Mouse (Mus musculus): ENCODE data around the gene Zfp882.
"Not testable (repeated sequence)": the region's sequence is repeated elsewhere in the genome, so short reads cannot be mapped to it uniquely, and the experiment has no call there.

The Zfp882 gene

DNA sequence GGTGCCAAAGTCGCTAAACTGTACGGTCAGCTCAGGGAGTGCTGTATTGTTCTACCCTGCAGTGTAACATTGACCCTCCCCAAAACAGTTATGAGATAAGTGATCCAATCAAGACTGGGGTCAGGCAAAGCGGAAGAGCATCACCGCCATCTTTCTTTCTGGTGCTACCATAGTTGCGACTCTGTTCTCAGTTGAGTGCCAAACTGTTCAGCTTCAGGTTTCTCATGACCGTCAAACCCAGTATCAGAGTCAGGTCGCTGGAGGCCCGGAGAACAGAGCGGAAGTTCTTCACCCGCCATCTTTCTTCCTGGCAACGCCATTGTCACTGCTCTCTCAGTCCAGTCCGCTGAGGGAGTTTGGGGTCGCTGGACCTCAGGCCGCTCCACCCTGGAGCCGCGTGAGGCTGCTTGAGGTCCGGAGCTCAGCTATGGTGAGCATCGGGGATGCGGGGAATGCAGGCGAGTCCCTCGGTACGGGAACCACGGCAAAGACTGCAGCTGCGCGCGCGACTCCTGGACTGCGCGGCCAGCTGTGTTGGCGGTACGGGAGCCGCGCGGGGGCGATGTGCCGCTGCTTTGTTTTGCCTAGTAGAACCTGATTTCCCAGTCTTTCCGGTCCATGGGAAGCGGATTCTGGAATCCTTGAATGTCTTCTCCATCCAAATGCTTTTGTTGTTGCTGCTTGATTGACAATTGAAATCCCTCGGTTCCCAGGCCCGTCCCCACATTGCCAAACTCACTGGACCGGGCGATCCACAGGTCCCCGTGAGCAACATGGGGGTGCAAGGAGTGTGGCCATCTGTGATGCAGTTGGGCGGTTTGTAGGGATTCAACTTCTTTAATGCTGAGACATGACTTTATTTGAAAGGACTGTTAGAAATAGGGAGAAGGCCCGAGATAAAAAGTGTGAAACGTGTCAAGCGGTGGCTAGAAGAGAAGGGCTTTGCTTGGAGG is at the start of gene Zfp882, which contains the start of gene Zfp617:
Zfp882 (plus strand) TSS at position 300 of the 953 bp plus-strand sequence.
Zfp617 (plus strand) TSS at position 327 of the 953 bp plus-strand sequence.
- DNase-seq (ENCODE audit: low read depth), result peak; percentile 58

DNA sequence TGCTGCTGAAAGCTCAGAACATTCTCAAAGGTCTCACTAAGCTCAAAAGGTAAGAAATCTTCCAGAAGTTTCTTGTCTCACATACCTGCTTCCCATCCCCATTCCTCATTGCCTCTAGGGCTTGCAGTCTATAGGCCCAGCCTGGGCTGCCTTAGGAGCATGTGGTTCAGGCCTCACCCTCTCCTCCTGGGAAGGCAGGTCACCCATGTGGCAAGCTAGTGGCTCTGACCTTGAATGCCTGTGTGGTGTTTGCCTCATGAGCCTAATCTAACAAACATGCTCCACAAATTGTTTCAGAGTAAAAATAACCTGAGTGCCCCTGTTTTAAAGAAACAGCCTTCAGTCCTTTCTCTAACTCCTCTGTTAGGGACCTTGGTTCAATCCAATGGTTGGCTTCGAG is 46.9 kb upstream of the Zfp882 start:
- DNase-seq (ENCODE audit: low read depth), result not testable (repeated sequence)

DNA sequence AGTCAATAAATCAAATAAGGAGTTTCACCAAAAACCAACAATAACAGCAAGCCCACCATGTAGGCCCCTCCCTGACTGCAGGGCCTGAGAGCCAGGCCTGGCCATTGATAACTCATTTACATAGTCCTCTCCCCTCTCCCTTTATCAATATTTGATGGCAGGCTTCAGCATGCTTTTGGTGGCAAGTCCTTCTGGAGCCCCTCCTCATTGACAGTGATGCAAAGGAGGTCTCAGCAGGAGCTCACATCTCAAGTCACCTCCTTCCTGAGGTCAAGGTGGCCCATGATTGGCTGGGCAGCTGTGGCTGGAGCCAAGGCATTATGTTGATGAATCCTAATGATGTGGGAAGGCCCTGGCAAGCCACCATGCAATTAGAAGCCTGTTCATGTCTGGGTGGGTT is 46.4 kb upstream of the Zfp882 start:
- not testable (repeated sequence) for DNase-seq (ENCODE audit: low read depth)

DNA sequence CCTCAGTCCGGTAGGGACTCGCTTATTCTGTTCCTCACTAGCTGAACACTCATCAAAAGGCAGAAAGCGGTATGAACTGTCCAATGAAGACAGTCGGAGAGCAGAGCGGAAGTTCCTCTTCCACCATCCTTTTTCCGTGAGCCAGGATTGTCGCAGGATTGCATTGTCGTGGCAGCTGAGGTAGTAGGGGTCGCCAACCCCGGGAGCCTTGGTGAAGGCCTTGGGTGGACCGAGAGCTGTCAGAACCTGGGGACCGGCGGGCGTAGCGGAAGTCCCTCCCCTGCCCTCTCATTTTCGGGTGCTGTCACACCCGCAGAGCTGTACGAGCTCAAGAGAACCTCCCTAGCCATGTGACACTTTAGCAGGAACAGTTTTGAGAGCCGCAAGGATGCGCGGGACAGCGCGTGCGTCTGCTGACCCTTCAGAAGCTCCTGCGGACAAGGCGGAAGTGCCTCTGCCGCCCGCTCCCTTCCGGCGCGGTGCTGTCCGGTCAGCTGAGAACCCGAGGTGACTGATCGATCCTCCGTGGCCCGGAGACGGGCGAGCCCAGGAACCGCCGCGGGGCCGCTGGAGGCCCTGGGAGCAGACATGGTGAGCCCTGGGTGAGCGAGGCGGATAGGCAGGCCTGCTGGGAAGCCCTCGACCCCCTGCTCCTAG is 26.7 kb upstream of the Zfp882 start, which contains the start of gene Zfp709:
Zfp709 (plus strand) TSS at position 402 of the 657 bp plus-strand sequence.
- DNase-seq (ENCODE audit: low read depth), result peak; percentile 35

DNA sequence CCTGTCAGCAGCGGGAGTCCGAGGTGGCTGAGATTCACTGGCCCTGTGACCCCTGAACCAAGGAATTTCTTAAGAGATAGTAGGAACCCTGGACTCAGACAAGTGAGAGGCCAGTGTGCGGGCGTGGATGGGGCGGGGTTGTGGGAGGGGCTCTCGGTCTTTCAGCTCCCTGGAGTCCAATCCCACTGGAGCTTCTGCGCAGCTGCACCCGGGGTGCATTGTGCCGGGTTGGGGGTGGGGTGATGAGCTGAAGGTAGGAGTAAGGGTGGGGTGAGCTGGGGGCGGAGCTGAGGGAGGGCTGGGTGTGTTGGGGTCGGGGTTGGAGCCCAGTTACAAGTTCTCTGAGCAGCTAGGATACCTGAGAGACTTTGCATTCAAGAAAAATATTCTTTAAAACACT is 7.7 kb upstream of the Zfp882 start:
- not testable (repeated sequence) for DNase-seq (ENCODE audit: low read depth)

DNA sequence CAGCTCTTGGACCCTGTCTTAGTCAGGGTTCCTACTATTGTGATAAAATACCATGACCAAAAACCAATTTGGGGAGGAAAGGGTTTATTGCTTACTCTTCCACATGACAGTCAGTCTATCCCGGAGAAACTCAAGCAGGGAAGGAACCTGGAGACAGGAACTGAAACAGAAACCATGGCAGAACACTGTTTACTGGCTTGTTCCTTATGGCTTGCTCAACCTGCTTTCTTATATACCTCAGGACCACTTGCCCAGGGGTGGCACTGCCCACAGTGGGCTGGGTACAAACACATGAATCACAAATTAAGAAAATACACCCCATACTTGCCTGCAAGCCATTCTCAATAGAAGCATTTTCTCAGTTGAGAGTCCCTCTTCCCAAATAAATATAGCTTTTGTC is 5.3 kb upstream of the Zfp882 start:
- not testable (repeated sequence) for DNase-seq (ENCODE audit: low read depth)

DNA sequence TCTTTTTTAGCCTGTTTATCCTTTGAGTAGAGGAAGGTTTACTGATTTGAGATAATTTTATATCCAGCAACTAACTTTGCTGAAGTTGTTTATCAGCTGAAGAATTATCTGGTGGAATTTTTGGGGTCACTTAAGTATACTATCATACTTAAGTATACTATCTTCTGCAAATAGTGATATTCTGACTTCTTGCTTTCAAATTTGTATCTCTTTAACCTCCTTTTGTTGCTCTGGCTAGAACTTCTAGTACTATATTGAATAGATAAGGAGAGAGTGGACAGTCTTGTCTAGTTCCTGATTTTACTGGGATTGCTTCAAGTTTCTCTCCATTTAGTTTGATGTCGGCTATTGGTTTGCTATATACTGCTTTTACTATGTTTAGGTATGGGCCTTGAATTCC is 1.6 kb upstream of the Zfp882 start:
- no peak for DNase-seq (ENCODE audit: low read depth)

DNA sequence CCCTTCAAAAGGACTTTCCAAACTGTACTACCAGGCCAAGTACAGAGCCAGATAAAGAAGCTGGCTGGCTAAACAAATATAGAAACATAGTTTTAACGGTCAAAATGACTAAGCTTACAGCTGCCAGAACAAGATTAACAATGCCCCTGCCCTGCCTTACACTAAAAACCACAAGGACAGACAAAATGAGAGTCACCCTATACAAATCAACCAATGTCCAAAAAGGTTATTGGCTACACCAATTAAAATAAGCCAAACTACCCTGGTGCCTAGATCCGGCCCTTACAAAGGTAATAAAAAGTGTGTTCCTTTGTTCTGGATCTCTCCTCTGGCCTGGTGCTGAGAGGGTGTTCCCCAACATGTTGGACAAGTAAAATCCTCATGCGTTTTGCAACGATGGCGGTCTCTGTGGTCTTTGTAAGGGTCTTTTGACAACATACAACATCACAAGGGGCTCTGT is 580 bp upstream of the Zfp882 start:
- no peak for DNase-seq (ENCODE audit: low read depth)

DNA sequence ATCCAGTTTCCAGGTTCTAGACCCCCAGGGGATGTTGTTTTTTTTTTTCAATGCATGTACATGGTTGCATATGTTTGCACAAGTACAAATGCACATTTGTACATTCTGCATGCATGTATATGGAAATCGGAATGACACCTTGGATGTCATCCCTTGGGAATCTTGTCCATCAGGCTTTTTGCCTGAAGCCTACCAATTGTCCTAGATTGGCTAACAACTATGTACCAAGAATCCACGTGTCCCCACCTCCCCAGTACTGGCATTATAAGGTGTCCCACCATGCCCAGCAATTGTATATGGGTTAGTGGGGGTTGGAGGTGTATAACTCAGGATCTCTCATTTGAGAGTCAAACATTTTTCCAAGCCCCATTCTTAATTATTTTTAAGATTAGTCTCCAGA is 3.9 kb downstream of the Zfp882 start:
- no peak for DNase-seq (ENCODE audit: low read depth)

DNA sequence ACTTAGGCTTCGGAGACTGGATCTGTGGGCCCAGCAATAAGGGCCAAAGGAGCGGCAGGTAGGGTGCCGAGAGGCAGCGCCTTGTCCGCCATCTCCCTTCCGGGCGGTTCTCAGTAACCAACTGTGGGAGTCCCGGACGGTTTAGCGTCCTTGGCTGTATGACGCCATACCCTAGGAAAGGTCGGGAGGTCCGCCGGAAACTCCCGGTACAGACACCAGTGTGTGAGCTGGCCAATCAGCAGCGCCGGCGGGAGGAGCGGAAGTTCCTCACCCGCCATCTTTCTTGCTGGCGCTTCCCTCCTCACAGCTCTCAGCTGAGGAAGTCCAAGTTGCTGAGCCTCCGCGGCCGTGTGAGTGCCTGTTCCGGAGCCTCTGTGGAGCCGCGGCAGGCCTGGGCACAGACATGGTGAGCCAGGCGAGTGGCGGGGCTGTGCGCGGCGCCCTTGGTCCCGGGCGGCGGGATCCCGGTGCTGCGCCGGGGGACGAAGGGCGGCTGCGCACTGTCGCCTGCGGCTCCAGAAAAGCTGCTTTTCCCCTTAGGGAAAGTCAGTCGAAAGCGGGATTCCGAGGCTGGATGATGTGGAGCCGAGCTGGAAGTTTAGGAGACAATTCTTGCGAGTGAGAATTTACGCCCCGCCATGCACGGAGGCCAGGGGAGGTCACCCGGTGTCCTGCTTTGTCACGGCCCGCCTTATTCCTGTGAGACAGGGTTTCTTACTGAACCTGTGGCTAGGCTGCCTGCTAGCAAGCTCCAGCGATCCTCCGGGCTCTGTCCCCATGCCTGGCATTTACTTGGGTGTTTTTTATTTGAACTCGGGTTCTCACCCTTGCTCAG is 14.4 kb downstream of the Zfp882 start:
- peak; percentile 86 for DNase-seq (ENCODE audit: low read depth)

DNA sequence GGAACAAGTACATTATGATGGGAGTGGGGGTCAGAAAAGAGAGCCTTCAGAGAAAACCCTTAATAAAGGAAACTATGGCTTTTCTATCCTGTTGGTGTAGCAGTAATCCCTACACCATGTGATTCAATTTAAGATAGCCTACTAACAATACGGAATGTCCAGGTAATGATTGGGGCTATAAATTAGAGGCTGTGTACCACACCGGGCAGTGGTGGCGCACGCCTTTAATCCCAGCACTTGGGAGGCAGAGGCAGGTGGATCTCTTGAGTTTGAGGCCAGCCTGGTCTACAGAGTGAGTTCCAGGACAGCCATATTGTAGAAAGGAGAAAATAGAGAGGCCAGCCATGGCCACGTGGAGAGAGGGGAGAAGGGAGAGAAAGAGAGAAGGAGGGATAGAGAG is 17.4 kb downstream of the Zfp882 start:
- no peak for DNase-seq (ENCODE audit: low read depth)

DNA sequence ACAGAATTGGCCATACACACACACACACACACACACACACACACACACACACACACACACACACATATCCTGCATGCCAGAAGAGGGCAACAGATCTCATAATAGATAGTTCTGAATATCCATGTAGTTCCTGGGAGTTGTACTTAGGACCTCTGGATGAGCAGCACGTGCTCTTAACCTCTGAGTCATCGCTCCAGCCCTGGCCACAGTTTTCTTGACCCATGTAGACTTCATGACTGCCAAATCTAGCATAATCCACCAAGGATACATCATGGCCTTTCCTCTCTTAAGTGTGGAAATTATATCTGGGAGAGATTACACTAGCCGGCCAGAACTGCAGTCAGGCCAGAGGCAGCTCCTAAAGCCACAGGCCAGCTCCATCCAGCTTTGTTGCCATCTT is 18.1 kb downstream of the Zfp882 start:
- no peak for DNase-seq (ENCODE audit: low read depth)

DNA sequence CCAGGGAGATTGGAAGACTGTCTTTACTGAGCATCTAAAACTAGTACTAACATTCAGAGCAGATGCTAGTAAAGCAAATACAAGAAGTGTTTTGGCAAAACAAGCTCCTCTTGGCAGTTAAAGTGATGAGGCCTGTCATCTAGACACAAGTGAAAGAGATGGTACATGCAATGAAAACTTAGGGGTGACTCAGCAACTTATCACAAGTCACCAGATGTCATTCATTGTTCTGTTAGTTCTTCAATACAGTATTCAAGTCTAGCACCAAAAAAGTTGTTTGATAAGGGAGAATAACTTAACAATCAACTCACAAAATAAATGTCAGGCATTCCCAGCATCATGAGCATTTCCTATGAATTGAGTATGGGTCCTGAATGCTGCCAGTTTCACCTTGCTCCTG is 19.4 kb downstream of the Zfp882 start:
- no peak for DNase-seq (ENCODE audit: low read depth)

DNA sequence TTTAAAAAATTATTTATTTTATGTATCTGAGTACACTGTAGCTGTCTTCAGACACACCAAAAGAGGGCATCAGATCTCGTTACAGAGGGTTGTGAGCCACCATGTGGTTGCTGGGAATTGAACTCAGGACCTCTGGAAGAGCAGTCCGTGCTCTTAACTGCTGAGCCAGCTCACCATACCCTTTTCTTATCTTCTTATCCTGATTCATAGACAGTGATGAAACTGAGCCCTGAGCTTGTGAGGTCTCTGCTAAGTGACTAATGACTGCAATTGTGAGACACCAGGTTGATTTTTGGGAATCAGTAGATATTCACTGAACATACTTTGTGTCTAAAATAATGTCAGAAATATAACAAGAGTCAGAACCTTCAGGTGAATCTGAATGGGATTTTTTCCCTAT is 29.6 kb downstream of the Zfp882 start:
- DNase-seq (ENCODE audit: low read depth), result not testable (repeated sequence)

DNA sequence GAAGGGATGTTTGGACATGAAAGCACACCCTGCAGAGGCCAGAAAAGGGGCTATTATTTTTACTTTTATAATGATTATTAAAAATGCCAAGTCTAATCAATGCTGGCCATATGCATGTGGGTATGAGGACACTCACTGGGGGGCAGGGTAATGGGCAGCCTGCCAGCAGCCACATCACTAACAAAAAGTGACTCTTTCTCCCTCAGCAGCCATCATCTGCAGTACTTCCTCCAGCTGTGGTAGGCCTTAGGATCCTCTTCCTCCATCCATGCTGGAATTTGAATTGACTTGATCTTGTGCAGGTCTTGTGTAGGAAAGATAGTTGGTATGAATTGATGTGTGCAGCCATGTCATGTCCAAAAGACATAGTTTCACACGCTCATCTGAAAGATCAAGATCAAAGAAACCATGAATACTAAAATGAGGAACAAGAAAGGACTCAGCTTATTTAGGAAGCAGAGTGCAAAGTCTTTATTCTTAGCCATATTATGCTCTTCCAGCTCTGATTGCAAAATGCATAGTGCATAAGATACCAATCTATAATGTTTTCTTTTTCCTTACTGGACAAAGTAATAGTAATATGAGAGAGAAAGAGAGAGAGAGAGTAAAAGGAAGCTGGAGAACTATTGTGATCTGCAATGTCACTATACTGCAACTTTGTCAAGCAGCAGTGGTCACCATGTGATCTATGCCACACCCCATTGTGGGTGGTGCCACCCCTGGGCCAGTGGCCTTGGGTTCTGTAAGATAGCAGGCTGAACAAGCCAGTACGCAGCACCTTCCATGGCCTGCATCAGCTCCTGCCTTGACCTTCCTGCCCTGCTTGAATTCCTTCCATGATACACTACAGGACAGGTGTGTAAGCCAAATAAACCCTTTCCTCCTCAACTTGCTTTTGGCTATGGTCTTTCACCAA is 32.1 kb downstream of the Zfp882 start:
- DNase-seq (ENCODE audit: low read depth), result no peak

DNA sequence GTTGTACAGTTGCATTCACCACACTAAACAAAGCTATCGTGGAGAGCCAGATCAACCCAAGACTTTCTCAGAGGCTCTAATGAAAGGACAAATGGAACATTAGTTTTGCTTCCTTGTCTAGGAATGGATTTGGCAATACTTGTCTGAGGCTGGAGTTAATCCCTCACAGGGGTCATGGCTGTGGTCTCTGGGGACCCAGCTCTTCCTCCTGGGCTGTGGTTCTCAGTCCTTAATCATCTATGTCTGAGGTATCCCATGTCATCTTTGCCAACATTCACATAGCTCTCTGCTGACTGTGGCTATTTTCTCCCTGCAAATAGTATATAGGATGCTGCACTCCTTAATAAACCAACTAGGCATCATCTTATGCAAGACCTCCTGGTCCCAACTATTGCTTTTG is 33.4 kb downstream of the Zfp882 start:
- no peak for DNase-seq (ENCODE audit: low read depth)

DNA sequence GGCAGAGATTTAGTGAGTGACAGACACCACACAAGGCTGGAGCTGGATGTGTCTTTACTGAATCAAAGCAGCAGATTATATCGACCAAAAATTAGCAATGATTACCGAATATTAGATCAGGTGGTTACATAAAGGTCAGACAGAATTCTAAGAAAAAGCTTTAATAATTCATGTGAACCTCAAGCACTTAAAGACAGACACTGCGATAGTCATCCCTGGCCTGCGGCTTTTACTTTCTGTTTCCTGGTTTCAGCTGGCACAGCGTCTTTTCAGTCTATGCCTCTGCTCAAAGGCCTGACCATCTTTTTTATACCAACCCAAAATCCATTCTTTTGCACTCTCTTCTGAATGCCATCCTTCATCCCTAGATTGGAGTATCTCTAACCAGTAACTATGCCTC is 40.2 kb downstream of the Zfp882 start:
- no peak for DNase-seq (ENCODE audit: low read depth)

DNA sequence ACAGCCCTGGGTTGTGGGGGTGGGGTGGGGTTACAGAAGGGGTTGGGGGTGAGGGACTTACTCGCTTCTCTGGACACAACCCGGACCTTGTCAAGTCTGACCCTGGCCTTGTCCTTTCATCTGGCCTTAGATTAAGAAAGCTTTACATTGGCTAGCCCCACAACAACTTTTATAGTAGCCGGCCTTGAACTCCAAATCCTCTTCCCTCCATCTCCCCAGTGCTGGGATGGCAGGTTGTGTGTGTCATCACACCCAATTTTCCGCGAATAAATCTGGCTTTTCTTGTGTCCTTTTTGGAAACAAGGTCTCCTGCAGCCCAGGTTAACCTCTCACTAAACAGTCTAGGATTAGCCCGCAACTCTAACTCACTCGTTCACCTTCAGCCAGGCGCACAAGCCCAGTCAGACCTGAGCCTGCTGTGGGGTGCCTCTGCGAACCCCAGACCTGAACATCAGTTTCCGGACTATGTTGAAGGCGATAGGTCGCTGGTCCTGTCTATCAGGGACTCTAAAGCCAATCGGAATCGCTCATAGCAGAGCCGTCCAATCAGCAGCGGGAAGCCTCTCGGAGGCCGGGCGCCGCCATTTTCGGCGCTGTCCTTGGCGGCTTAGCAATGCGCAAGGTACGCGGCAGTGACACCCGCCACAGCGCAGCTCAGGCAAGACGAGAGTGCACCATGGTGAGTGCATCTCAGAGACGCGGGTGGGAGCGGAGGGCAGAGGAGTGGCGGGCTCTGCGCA is 42.2 kb downstream of the Zfp882 start, which contains the start of gene Zfp961:
Zfp961 (plus strand) TSS at position 557 of the 740 bp plus-strand sequence.
- peak; percentile 97 for DNase-seq (ENCODE audit: low read depth)

DNA sequence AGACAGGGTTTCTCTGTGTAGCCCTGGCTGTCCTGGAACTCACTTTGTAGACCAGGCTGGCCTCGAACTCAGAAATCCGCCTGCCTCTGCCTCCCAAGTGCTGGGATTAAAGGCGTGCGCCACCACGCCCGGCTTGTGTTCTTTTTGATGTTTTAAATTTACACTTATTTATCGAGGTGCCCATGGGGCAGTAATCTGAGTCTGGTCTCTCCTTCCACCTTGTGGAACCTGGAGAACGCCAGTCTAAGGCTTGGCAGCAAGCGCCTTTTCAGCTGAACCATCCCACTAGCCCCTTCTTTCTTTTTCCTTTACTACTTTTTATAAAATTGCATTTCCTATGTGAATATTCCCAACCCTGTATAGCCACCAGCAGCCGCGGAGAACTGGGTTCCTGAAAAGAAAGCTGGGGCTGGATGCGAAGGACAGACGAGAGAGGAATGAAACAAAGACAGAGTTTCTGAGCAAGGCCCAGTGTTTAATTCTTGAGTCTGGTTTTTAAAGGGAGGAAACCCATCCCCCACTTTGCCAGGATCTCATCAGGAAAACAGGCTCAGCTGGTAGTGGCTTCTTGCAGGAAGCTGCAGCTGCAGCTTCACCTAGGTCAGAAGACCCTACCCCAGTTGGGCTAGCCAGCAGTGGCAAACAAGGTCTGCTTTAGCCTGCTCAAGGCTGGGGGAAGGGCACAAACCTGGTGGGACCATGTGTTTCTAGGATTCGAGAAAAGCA is 43.2 kb downstream of the Zfp882 start:
- no peak for DNase-seq (ENCODE audit: low read depth)
